Mouse (Mus musculus): ENCODE results near the gene Eif4e3. TPM values are rescaled to one million over a fixed set of nuclear protein-coding genes. Genes with fewer than 3 reads are reported as not detected.

Eif4e3 gene
- polyA plus RNA-seq, 1 experiment from 2014 or later = 19.3 TPM

GRCm38 (mm10) chr6:99692206-99692915, 25.8 kb upstream of the Eif4e3 start, which contains the start of gene Gpr27:
Gene Gpr27 (plus strand): TSS chr6:99692679.
- 0% methylated on average over 65 of the region's 112 CpGs for WGBS
- peak; percentile 81 for ATAC-seq (replicated peaks; ENCODE audit: insufficient number of reproducible peaks, low FRiP score, low TSS enrichment, low read depth)
- no peaks in the 10 kb centered on the region for H3K36me3 ChIP-seq (replicated peaks; ENCODE audit: control insufficient read depth, insufficient read depth, low read depth, low read length)
- H3K4me2 ChIP-seq (ENCODE audit: low read depth, low read length) = peak within 1 kb of the TSS; percentile 99
- H3K27ac ChIP-seq (replicated peaks; ENCODE audit: low read depth, low read length) = no peak within 1 kb of the TSS
- H3K4me3 ChIP-seq (ENCODE audit: low read depth, low read length) = peak within 1 kb of the TSS; percentile 84
- DNase-seq (ENCODE audit: low spot score) = peak; percentile 60
- no peaks in the 10 kb centered on the region for H3K9me3 ChIP-seq (replicated peaks; ENCODE audit: control insufficient read depth, low read length)
- H3K4me1 ChIP-seq (ENCODE audit: control insufficient read depth, insufficient read depth, low read length) = peaks cover 3% of the 10 kb centered on the region; the same call in 1 of the 2 replicates
- peak within 1 kb of the TSS; percentile 84 for H3K9ac ChIP-seq (replicated peaks; ENCODE audit: low read length)
- peaks cover 33% of the 10 kb centered on the region for H3K27me3 ChIP-seq (ENCODE audit: control insufficient read depth, insufficient read depth, low read length)

DNA sequence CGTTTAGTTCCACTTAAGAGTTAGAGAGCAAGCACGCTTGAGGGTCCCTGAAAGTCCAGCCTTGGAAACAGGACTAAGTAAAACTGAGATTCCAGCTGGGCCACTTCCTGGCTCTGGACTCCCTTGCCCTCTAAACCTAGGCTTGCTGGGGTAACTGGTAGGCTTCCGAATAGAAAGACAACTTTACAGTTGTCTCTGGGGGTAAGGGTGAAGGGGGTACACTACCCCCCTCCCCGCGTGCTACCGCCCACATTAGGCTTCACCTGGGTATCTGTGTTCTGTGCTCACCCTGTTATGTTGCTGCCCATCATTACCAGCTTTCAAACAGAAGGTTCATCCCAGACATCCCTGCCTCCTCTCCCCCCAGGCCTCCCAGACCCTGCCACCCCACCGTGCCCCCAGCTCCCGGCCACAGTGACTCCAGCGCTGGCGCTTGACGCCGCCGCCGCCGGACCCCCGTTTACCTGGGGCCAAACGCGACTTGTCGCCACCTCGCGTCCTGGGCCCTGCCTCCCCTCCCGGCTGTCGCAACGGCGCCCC, 25.2 kb upstream of the Eif4e3 start:
- H3K4me3 ChIP-seq (ENCODE audit: low read depth, low read length) = peak overlapping the region; percentile 84
- no peaks in the 10 kb centered on the region for H3K9me3 ChIP-seq (replicated peaks; ENCODE audit: control insufficient read depth, low read length)
- no peak for DNase-seq (ENCODE audit: low spot score)
- 0 out of 2 replicates have a peak, but pooled peaks have one; percentile 11 for ATAC-seq (replicated peaks; ENCODE audit: insufficient number of reproducible peaks, low FRiP score, low TSS enrichment, low read depth)
- no peaks in the 10 kb centered on the region for H3K36me3 ChIP-seq (replicated peaks; ENCODE audit: control insufficient read depth, insufficient read depth, low read depth, low read length)
- H3K27ac ChIP-seq (replicated peaks; ENCODE audit: low read depth, low read length) = no peak overlapping the region
- H3K9ac ChIP-seq (replicated peaks; ENCODE audit: low read length) = peak overlapping the region; percentile 84
- peaks cover 3% of the 10 kb centered on the region; the same call in 1 of the 2 replicates for H3K4me1 ChIP-seq (ENCODE audit: control insufficient read depth, insufficient read depth, low read length)
- peak overlapping the region; percentile 99 for H3K4me2 ChIP-seq (ENCODE audit: low read depth, low read length)
- 5% methylated on average over 25 of the region's 25 CpGs for WGBS
- peaks cover 33% of the 10 kb centered on the region for H3K27me3 ChIP-seq (ENCODE audit: control insufficient read depth, insufficient read depth, low read length)

DNA sequence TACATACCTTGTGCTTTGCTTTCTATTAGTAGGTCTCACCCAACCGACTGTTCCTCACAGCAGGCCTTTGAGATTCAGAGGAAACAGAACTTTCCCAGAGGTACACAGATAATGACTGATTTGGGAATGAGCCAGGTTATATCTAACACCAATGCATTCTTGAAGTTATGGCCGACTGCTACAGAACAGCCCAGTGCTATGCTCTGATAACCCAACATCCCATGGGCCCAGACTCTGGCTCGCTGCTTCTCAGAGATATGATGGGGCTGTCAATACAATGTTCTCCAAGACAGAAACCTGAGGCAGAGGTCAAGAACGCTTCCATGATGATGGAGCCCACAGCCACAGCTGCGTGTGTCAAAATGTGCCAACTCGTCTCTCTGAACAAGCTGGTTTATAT, 21.9 kb upstream of the Eif4e3 start:
- H3K36me3 ChIP-seq (replicated peaks; ENCODE audit: control insufficient read depth, insufficient read depth, low read depth, low read length) = no peaks in the 10 kb centered on the region
- 85% methylated on average over 6 of the region's 6 CpGs for WGBS
- no peak overlapping the region for H3K4me3 ChIP-seq (ENCODE audit: low read depth, low read length)
- H3K9me3 ChIP-seq (replicated peaks; ENCODE audit: control insufficient read depth, low read length) = no peaks in the 10 kb centered on the region
- no peak overlapping the region for H3K27ac ChIP-seq (replicated peaks; ENCODE audit: low read depth, low read length)
- no peak overlapping the region for H3K9ac ChIP-seq (replicated peaks; ENCODE audit: low read length)
- H3K4me1 ChIP-seq (ENCODE audit: control insufficient read depth, insufficient read depth, low read length) = peaks cover 3% of the 10 kb centered on the region; the same call in 1 of the 2 replicates
- peaks cover 20% of the 10 kb centered on the region for H3K27me3 ChIP-seq (ENCODE audit: control insufficient read depth, insufficient read depth, low read length)
- no peak for ATAC-seq (replicated peaks; ENCODE audit: insufficient number of reproducible peaks, low FRiP score, low TSS enrichment, low read depth)
- H3K4me2 ChIP-seq (ENCODE audit: low read depth, low read length) = no peak overlapping the region
- no peak for DNase-seq (ENCODE audit: low spot score)

DNA sequence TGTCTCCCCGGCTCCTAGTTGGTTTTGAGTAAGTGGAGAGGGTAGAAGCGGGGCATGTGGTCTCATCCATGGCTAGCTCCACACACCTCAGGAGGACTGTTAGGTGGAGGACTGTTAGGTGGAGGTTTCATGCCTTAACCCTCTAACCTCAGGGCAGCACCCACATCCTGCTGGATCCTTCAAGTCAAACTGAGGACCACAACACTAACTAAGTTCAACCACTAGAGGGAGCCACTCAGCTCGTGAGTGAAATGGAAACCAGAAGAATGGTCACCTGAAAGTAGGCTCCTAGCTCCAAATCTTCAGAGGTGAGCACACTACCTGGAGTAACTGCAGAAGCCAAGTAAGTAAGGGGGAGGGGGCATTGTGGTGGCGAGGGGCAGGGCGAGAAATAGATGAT, 18.3 kb upstream of the Eif4e3 start:
- H3K9ac ChIP-seq (replicated peaks; ENCODE audit: low read length) = no peak overlapping the region
- no peak overlapping the region for H3K4me2 ChIP-seq (ENCODE audit: low read depth, low read length)
- WGBS = 54% methylated on average over 5 of the region's 5 CpGs
- no peaks in the 10 kb centered on the region for H3K36me3 ChIP-seq (replicated peaks; ENCODE audit: control insufficient read depth, insufficient read depth, low read depth, low read length)
- DNase-seq (ENCODE audit: low spot score) (peak; percentile 60), ATAC-seq (replicated peaks; ENCODE audit: insufficient number of reproducible peaks, low FRiP score, low TSS enrichment, low read depth) (no peak)
- no peaks in the 10 kb centered on the region for H3K4me1 ChIP-seq (ENCODE audit: control insufficient read depth, insufficient read depth, low read length)
- no peak overlapping the region for H3K4me3 ChIP-seq (ENCODE audit: low read depth, low read length)
- H3K27ac ChIP-seq (replicated peaks; ENCODE audit: low read depth, low read length) = no peak overlapping the region
- H3K9me3 ChIP-seq (replicated peaks; ENCODE audit: control insufficient read depth, low read length) = no peaks in the 10 kb centered on the region
- H3K27me3 ChIP-seq (ENCODE audit: control insufficient read depth, insufficient read depth, low read length) = no peaks in the 10 kb centered on the region

DNA sequence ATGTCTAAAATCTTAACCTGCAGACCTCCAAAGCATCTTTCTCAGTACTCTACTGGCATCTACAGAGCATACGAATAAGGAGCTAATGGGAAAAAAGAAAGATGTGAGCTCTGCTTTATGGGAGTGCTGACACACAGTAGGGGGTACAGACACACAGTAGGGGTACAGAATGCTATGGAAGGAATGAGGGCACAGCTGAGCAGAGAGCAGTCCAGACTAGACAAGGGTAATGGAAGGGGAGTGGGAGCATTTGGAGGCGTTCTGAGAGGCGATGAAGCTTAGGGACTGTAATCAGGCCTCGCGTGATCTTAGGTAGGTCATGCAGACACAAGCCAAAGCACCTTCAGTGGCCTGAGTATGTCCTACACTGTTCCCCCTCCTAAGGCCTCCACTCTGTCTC, 17.4 kb upstream of the Eif4e3 start:
- no peak for ATAC-seq (replicated peaks; ENCODE audit: insufficient number of reproducible peaks, low FRiP score, low TSS enrichment, low read depth)
- Histone ChIP-seq H3K4me2 (ENCODE audit: low read depth, low read length) (no peak overlapping the region), H3K36me3 (replicated peaks; ENCODE audit: control insufficient read depth, insufficient read depth, low read depth, low read length) (no peaks in the 10 kb centered on the region), H3K4me1 (ENCODE audit: control insufficient read depth, insufficient read depth, low read length) (no peaks in the 10 kb centered on the region), H3K9ac (replicated peaks; ENCODE audit: low read length) (no peak overlapping the region), H3K4me3 (ENCODE audit: low read depth, low read length) (no peak overlapping the region), H3K27me3 (ENCODE audit: control insufficient read depth, insufficient read depth, low read length) (no peaks in the 10 kb centered on the region), H3K9me3 (replicated peaks; ENCODE audit: control insufficient read depth, low read length) (no peaks in the 10 kb centered on the region), H3K27ac (replicated peaks; ENCODE audit: low read depth, low read length) (no peak overlapping the region)
- DNase-seq (ENCODE audit: low spot score) = no peak
- WGBS = 92% methylated on average over 5 of the region's 5 CpGs

- WGBS = 84% methylated on average over 11 of the region's 11 CpGs
- no peak overlapping the region for H3K9ac ChIP-seq (replicated peaks; ENCODE audit: low read length)
Observed at GRCm38 (mm10) chr6:99678108-99678507, 11.5 kb upstream of the Eif4e3 start.

DNA sequence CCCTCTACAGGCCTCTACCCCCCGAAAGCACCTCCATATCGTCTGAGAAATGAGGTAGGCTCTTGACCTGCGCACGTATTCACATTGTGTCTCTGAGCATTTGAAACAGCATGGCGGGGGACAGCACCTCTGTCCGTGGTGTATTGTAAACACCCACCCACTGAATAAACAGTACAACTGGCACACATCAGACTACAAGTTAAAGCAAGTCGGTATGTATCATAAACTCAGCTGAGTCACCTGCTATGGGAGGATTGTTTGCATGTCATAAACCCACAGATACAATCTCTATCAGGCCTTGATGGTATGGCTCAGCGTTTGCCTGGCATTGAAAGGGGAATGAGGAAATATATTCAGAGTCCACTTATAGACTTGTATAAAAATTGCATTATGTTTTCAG, 10.8 kb upstream of the Eif4e3 start:
- no peaks in the 10 kb centered on the region for H3K9me3 ChIP-seq (replicated peaks; ENCODE audit: control insufficient read depth, low read length)
- H3K4me1 ChIP-seq (ENCODE audit: control insufficient read depth, insufficient read depth, low read length) = no peaks in the 10 kb centered on the region
- H3K27ac ChIP-seq (replicated peaks; ENCODE audit: low read depth, low read length) = no peak overlapping the region
- no peaks in the 10 kb centered on the region for H3K27me3 ChIP-seq (ENCODE audit: control insufficient read depth, insufficient read depth, low read length)
- no peak overlapping the region for H3K9ac ChIP-seq (replicated peaks; ENCODE audit: low read length)
- H3K4me2 ChIP-seq (ENCODE audit: low read depth, low read length) = no peak overlapping the region
- DNase-seq (ENCODE audit: low spot score) = no peak
- H3K36me3 ChIP-seq (replicated peaks; ENCODE audit: control insufficient read depth, insufficient read depth, low read depth, low read length) = no peaks in the 10 kb centered on the region
- 91% methylated on average over 8 of the region's 8 CpGs for WGBS
- no peak overlapping the region for H3K4me3 ChIP-seq (ENCODE audit: low read depth, low read length)
- no peak for ATAC-seq (replicated peaks; ENCODE audit: insufficient number of reproducible peaks, low FRiP score, low TSS enrichment, low read depth)

More at GRCm38 (mm10) chr6:99678108-99678507, 11.5 kb upstream of the Eif4e3 start:
- ATAC-seq (replicated peaks; ENCODE audit: insufficient number of reproducible peaks, low FRiP score, low TSS enrichment, low read depth) = no peak
- Histone ChIP-seq H3K27ac (replicated peaks; ENCODE audit: low read depth, low read length) (no peak overlapping the region), H3K27me3 (ENCODE audit: control insufficient read depth, insufficient read depth, low read length) (no peaks in the 10 kb centered on the region), H3K36me3 (replicated peaks; ENCODE audit: control insufficient read depth, insufficient read depth, low read depth, low read length) (no peaks in the 10 kb centered on the region), H3K4me1 (ENCODE audit: control insufficient read depth, insufficient read depth, low read length) (no peaks in the 10 kb centered on the region), H3K9me3 (replicated peaks; ENCODE audit: control insufficient read depth, low read length) (no peaks in the 10 kb centered on the region), H3K4me2 (ENCODE audit: low read depth, low read length) (no peak overlapping the region), H3K4me3 (ENCODE audit: low read depth, low read length) (no peak overlapping the region)
- no peak for DNase-seq (ENCODE audit: low spot score)

- ATAC-seq (replicated peaks; ENCODE audit: insufficient number of reproducible peaks, low FRiP score, low TSS enrichment, low read depth) = no peak
- WGBS = 83% methylated on average over 4 of the region's 4 CpGs
- no peaks in the 10 kb centered on the region for H3K27me3 ChIP-seq (ENCODE audit: control insufficient read depth, insufficient read depth, low read length)
Observed at GRCm38 (mm10) chr6:99674482-99674881, 7.9 kb upstream of the Eif4e3 start.

More at GRCm38 (mm10) chr6:99674482-99674881, 7.9 kb upstream of the Eif4e3 start:
- no peaks in the 10 kb centered on the region for H3K36me3 ChIP-seq (replicated peaks; ENCODE audit: control insufficient read depth, insufficient read depth, low read depth, low read length)
- no peak overlapping the region for H3K4me2 ChIP-seq (ENCODE audit: low read depth, low read length)
- no peak overlapping the region for H3K27ac ChIP-seq (replicated peaks; ENCODE audit: low read depth, low read length)
- no peak overlapping the region for H3K4me3 ChIP-seq (ENCODE audit: low read depth, low read length)
- H3K9ac ChIP-seq (replicated peaks; ENCODE audit: low read length) = no peak overlapping the region
- no peaks in the 10 kb centered on the region for H3K9me3 ChIP-seq (replicated peaks; ENCODE audit: control insufficient read depth, low read length)
- H3K4me1 ChIP-seq (ENCODE audit: control insufficient read depth, insufficient read depth, low read length) = no peaks in the 10 kb centered on the region
- no peak for DNase-seq (ENCODE audit: low spot score)
